Mouse (Mus musculus): Measurements from ENCODE around the gene Synpo2.

Synpo2 gene

GRCm38 (mm10) chr3:123235921-123236320 is at the start of gene Synpo2:
Gene Synpo2 (minus strand): TSS chr3:123236149.
- DNase-seq (ENCODE audit: low spot score): peak; percentile 50

GRCm38 (mm10) chr3:123285649-123286048 is 49.7 kb upstream of the Synpo2 start:
- no peak for DNase-seq (ENCODE audit: low spot score)

- DNase-seq (ENCODE audit: low spot score): no peak
Measured at GRCm38 (mm10) chr3:123284284-123284683, 48.3 kb upstream of the Synpo2 start.

GRCm38 (mm10) chr3:123282866-123283615 is 47.1 kb upstream of the Synpo2 start:
- no peak for DNase-seq (ENCODE audit: low spot score)

GRCm38 (mm10) chr3:123267741-123268201 is 31.8 kb upstream of the Synpo2 start:
- DNase-seq (ENCODE audit: low spot score): peak; percentile 67

GRCm38 (mm10) chr3:123266753-123267651 is 31.1 kb upstream of the Synpo2 start, which contains the start of gene Sec24d:
Gene Sec24d (plus strand): TSS chr3:123267455.
- peak; percentile 87 for DNase-seq (ENCODE audit: low spot score)

GRCm38 (mm10) chr3:123264706-123265105 is 28.8 kb upstream of the Synpo2 start:
- no peak for DNase-seq (ENCODE audit: low spot score)

- no peak for DNase-seq (ENCODE audit: low spot score)
Measured at GRCm38 (mm10) chr3:123258709-123259108, 22.8 kb upstream of the Synpo2 start.

- DNase-seq (ENCODE audit: low spot score): no peak
Measured at GRCm38 (mm10) chr3:123256181-123257101, 20.5 kb upstream of the Synpo2 start.

GRCm38 (mm10) chr3:123245646-123246045 is 9.7 kb upstream of the Synpo2 start:
- DNase-seq (ENCODE audit: low spot score): no peak

GRCm38 (mm10) chr3:123244376-123244775 is 8.4 kb upstream of the Synpo2 start:
- no peak for DNase-seq (ENCODE audit: low spot score)

- no peak for DNase-seq (ENCODE audit: low spot score)
Measured at GRCm38 (mm10) chr3:123237446-123237845, 1.5 kb upstream of the Synpo2 start.

GRCm38 (mm10) chr3:123237039-123237438 is 1.1 kb upstream of the Synpo2 start:
- no peak for DNase-seq (ENCODE audit: low spot score)

GRCm38 (mm10) chr3:123235495-123235894 is 454 bp downstream of the Synpo2 start:
- no peak for DNase-seq (ENCODE audit: low spot score)

- DNase-seq (ENCODE audit: low spot score): no peak
Measured at GRCm38 (mm10) chr3:123234191-123234836, 1.6 kb downstream of the Synpo2 start.

GRCm38 (mm10) chr3:123231639-123232038 is 4.3 kb downstream of the Synpo2 start:
- DNase-seq (ENCODE audit: low spot score): no peak

- DNase-seq (ENCODE audit: low spot score): no peak
Measured at GRCm38 (mm10) chr3:123227276-123227675, 8.7 kb downstream of the Synpo2 start.

GRCm38 (mm10) chr3:123218646-123219045 is 17.3 kb downstream of the Synpo2 start:
- no peak for DNase-seq (ENCODE audit: low spot score)

GRCm38 (mm10) chr3:123208891-123209290 is 27.1 kb downstream of the Synpo2 start:
- DNase-seq (ENCODE audit: low spot score): no peak

- DNase-seq (ENCODE audit: low spot score): no peak
Measured at GRCm38 (mm10) chr3:123207386-123207785, 28.6 kb downstream of the Synpo2 start.

- DNase-seq (ENCODE audit: low spot score): no peak
Measured at GRCm38 (mm10) chr3:123205485-123205884, 30.5 kb downstream of the Synpo2 start.
